Mouse (Mus musculus) forebrain, embryonic 15.5 days (tissue): ENCODE measurements around the gene Gli2. TPM values are rescaled to one million over a fixed set of nuclear protein-coding genes. Genes with fewer than 3 reads are reported as not detected.

Experiments
- ATAC-seq: fragments of 200-750 bp; cut with Nextera tagmentation; replicated peaks from 2 replicates; pipeline ENCODE4 v1.8.0; 2017; ENCODE audit warnings: mild to moderate bottlenecking, moderate TSS enrichment, moderate library complexity
- H3K27ac ChIP-seq: fragments of 300-500 bp; sonication (generic); replicated peaks from 2 replicates; pipeline ENCODE4 v1.5.1; 2015; ENCODE audit warnings: mild to moderate bottlenecking, inconsistent platforms
- H3K27me3 ChIP-seq: fragments of 300-500 bp; sonication (generic); 2 replicates; pipeline ENCODE4 v1.6.1; 2015; ENCODE audit warnings: inconsistent platforms
- H3K36me3 ChIP-seq: fragments of 300-500 bp; sonication (generic); 2 replicates; pipeline ENCODE4 v1.6.1; 2015; ENCODE audit warnings: mild to moderate bottlenecking, inconsistent platforms
- H3K4me1 ChIP-seq: fragments of 300-500 bp; sonication (generic); 2 replicates; pipeline ENCODE4 v1.6.1; 2015; ENCODE audit warnings: inconsistent platforms
- H3K4me2 ChIP-seq: fragments of 300-500 bp; sonication (generic); replicated peaks from 2 replicates; pipeline ENCODE4 v1.6.1; 2015; ENCODE audit warnings: mild to moderate bottlenecking, inconsistent platforms
- H3K4me3 ChIP-seq: fragments of 300-500 bp; sonication (generic); 2 replicates; pipeline ENCODE4 v1.5.1; 2015; ENCODE audit warnings: mild to moderate bottlenecking, inconsistent platforms
- H3K9ac ChIP-seq: fragments of 300-500 bp; sonication (generic); replicated peaks from 2 replicates; pipeline ENCODE4 v1.6.1; 2015; ENCODE audit warnings: mild to moderate bottlenecking, inconsistent platforms
- H3K9me3 ChIP-seq: fragments of 300-500 bp; sonication (generic); 2 replicates; pipeline ENCODE4 v1.6.1; 2016; ENCODE audit warnings: inconsistent platforms
- WGBS: fragments of 180-500 bp; shearing (Covaris S2); methylation state at CpG from one replicate; pipeline ENCODE4 v1.1.7; 2015; ENCODE audit warnings: mixed read lengths; 5-methylcytosine and 5-hydroxymethylcytosine counted together
- polyA plus RNA-seq: library from polyadenylated mRNA; unstranded; fragments of >200 nt; fragmentation: Nextera tagmentation; extraction: Ambion mirVana; gene quantifications from 2 replicates; pipeline ENCODE4 v1.2.1, GENCODE M21; 2015

Gene Gli2
- polyA plus RNA-seq, 1 experiment from 2014 or later = 4.0 TPM

DNA sequence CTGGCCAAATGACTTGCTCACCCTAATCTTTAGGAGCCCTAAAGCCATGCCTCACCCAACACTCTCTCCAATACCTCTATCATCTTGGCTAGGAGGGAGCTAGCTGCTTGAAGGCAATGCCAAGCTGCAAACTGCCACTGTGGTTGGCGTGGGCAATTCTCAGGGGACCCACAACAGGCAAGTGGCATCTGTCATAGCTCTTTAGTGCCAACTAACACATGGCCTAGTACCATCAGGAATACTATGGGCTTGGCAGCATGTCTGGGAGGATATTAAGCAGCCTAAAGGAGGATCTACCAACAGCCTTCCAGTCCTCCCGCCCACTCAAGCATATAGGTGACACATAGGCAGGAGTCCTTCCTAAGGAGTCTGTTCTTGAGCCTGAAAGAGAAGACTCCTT, 33.3 kb downstream of the Gli2 start:
- no peaks in the 10 kb centered on the region for H3K9me3 ChIP-seq
- no peaks in the 10 kb centered on the region for H3K36me3 ChIP-seq
- no peak overlapping the region for H3K4me2 ChIP-seq
- no peak overlapping the region for H3K4me3 ChIP-seq
- H3K4me1 ChIP-seq = peaks cover 21% of the 10 kb centered on the region
- 51% methylated on average over 2 of the region's 2 CpGs for WGBS
- H3K27ac ChIP-seq = no peak overlapping the region
- peak; percentile 72 for ATAC-seq
- H3K9ac ChIP-seq = no peak overlapping the region
- no peaks in the 10 kb centered on the region for H3K27me3 ChIP-seq

DNA sequence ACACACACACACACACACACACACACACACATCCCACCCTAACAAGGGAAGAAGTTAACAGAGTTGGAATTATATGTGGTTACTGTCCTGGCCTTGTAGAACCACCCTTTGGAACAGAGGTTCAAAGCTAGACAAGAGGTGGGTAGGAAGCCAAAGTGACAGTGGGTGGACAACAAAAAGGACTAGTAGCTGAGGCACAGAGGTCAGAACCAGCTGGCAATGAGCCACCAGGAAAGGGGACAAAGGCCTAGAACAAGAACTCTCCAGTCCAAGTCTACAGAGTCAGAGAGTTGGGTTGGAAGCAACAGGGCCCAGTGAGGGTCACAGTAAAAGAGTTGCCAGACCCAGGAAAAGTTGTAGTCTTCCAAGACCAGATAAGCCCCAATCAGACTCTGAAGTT, 34.4 kb downstream of the Gli2 start:
- Histone ChIP-seq H3K27ac (no peak overlapping the region), H3K9me3 (no peaks in the 10 kb centered on the region), H3K9ac (no peak overlapping the region), H3K27me3 (no peaks in the 10 kb centered on the region), H3K4me2 (no peak overlapping the region), H3K4me3 (no peak overlapping the region), H3K36me3 (no peaks in the 10 kb centered on the region), H3K4me1 (peaks cover 24% of the 10 kb centered on the region)
- ATAC-seq = no peak

DNA sequence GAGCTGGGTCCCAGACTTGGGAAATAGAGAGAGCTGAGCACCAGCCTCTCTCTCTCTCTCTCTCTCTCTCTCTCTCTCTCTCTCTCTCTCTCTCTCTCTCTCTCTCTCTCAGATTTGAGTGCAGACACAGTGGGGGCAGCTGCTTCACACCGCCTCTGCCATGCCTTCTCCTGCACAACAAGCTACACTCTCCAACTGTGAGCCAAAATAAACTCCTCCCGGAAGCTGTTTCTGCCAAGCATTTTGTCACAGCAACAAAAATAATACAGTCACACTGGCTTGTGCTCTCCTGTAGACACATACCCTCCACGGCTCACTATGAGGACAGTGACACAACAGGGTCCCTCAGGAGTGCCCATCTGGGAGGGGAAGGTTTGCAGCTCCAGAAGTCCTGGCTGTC, 36.6 kb downstream of the Gli2 start:
- H3K27me3 ChIP-seq = no peaks in the 10 kb centered on the region
- no peak for ATAC-seq
- H3K4me3 ChIP-seq = no peak overlapping the region
- WGBS = 59% methylated on average over 3 of the region's 3 CpGs
- no peaks in the 10 kb centered on the region for H3K9me3 ChIP-seq
- H3K36me3 ChIP-seq = no peaks in the 10 kb centered on the region
- no peak overlapping the region for H3K4me2 ChIP-seq
- H3K27ac ChIP-seq = no peak overlapping the region
- H3K9ac ChIP-seq = no peak overlapping the region
- H3K4me1 ChIP-seq = peaks cover 21% of the 10 kb centered on the region

DNA sequence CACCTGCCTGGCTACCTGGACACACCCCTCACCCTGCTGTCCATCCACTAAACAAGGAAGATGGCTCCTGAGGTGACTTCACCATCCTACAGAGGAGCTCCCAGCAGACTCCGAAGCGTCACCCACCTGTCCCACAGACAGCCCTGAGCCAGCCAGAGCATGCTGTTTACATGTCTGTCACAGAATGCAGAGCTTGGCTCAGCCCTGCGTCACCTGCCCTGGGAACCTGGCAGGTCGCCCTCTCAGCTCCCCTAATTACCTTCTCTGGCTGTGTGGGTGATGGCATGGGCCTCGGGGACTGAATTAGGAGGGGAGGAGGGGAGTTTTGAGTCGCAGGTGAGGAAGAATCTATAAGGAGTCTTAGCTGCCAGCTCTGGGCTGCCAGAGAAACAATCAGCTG, 38.3 kb downstream of the Gli2 start:
- 48% methylated on average over 6 of the region's 6 CpGs for WGBS
- no peak; the same call in 1 of the 2 replicates for ATAC-seq

DNA sequence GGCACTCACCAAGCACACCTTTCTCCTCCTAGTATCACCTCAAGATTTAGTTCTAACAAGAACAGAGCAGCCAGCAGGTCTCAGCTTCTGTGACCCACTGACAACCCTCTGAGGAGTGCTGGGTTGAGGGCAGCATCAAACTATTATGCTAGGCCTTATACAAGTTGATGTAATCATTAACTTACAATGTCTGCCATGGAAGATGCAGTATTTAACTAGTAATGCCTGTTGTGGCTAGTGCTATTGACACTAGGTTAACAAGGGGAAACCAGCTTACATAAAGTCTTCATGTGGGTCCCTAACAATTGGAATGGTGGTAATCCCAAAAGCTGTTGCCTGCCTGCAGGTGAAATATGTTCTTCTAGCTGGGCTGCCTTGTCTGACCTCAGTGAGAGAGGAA, 44.5 kb downstream of the Gli2 start:
- ATAC-seq = no peak
- Histone ChIP-seq H3K9ac (no peak overlapping the region), H3K36me3 (no peaks in the 10 kb centered on the region), H3K4me3 (no peak overlapping the region), H3K27ac (no peak overlapping the region), H3K4me1 (peaks cover 11% of the 10 kb centered on the region), H3K4me2 (no peak overlapping the region), H3K9me3 (no peaks in the 10 kb centered on the region), H3K27me3 (no peaks in the 10 kb centered on the region)

More for the DNA sequence above, 38.3 kb downstream of the Gli2 start:
- Histone ChIP-seq H3K4me3 (no peak overlapping the region), H3K36me3 (no peaks in the 10 kb centered on the region), H3K4me1 (peaks cover 18% of the 10 kb centered on the region), H3K4me2 (no peak overlapping the region), H3K9me3 (no peaks in the 10 kb centered on the region), H3K27ac (no peak overlapping the region), H3K9ac (no peak overlapping the region), H3K27me3 (no peaks in the 10 kb centered on the region)

DNA sequence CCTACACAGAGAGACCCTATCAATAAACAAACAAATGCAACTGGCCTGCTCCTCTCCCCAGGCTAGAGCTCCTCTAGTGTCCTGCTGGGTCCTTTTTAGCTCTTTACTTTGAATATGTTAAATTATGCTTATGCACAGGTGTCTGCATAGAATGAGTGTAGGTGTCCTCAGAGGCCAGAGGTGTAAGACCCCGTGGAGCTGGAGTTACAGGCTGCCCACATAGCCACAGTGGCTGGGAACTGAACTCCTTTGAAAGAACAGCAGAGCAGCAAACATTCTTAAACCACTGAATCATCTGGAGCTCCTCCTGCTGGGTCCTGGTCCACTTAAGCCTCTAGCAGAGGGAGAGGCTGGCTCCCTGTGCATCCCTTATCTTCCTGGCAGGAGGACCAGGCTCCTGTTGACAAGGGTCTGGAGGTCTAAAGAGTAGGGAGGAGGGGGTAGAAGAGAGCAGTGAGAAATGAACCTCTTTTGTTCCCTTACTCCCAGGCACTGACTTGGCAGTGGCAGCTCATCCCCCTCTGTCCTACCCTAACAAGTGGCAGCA, 49.5 kb downstream of the Gli2 start:
- Histone ChIP-seq H3K27ac (no peak overlapping the region), H3K9ac (no peak overlapping the region), H3K4me2 (no peak overlapping the region), H3K4me3 (no peak overlapping the region), H3K27me3 (no peaks in the 10 kb centered on the region), H3K9me3 (no peaks in the 10 kb centered on the region), H3K4me1 (peaks cover 23% of the 10 kb centered on the region), H3K36me3 (no peaks in the 10 kb centered on the region)
- 44% methylated on average over 1 of the region's 1 CpGs for WGBS
- no peak for ATAC-seq

DNA sequence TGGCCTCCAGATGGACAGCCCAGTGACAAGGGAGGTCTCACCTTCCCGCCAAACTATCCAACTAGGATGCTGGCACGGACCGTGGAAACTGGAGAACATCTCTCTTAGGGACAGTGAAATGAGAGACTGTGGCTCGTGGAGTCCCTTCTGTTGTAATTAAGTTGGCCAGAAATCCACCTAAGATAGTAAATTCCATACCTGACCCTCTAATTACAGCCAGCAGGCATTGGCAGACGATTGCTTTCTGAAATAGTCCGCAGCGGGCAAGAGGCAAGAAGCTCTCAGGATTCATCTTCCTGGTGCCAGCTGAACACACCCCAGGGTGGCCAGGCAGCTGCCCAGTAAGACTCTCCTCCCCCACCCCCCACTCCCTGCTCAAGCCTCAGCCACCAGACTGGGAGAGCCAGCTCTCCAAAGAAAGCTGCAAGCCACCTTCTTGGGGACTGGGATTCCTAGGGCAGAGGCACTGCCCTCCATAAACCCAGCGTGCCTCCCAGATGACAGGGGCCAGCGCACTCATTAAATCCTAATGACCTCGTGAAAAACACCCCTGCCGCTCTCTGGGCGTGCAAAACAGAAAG, 51.9 kb downstream of the Gli2 start:
- no peak for ATAC-seq
- H3K27ac ChIP-seq = no peak overlapping the region
- H3K4me2 ChIP-seq = no peak overlapping the region

DNA sequence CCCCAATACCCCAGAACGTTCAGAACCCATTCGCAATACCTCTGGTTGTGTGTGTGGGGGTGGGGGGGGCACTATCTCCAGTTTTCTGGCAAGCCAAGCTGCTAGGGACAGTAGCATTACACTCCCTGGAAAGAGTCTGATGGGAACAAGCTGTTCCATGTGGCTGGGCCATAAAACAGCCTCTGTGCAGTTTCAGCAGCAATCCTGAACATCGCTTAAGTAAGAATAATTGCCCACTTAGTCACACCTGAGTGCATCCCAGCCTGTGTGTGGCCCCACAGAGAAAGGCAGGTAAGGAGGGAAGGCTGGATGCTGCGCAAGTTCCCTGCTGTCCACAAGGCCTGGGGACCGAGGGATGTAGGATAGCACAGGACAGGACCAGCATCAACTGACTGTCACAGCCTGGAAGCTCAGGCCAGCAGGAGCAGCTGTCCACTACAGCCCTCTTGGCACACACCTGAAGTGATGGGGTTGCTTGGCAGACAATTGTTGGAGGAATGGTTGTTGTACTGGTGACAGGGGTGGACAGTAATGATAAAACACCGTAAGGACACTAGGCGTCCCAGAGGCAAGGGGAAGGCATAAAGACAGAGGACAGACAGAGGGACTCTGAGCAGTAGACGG, 58.8 kb downstream of the Gli2 start:
- ATAC-seq = no peak
- Histone ChIP-seq H3K27me3 (no peaks in the 10 kb centered on the region), H3K4me2 (no peak overlapping the region), H3K4me1 (no peaks in the 10 kb centered on the region), H3K9ac (no peak overlapping the region), H3K36me3 (no peaks in the 10 kb centered on the region), H3K4me3 (no peak overlapping the region), H3K9me3 (no peaks in the 10 kb centered on the region), H3K27ac (no peak overlapping the region)
- WGBS = 88% methylated on average over 8 of the region's 8 CpGs

More for the DNA sequence above, 51.9 kb downstream of the Gli2 start:
- Histone ChIP-seq H3K9me3 (no peaks in the 10 kb centered on the region), H3K4me1 (peaks cover 16% of the 10 kb centered on the region; the same call in 1 of the 2 replicates), H3K9ac (no peak overlapping the region), H3K27me3 (no peaks in the 10 kb centered on the region), H3K4me3 (no peak overlapping the region), H3K36me3 (no peaks in the 10 kb centered on the region)
- 44% methylated on average over 12 of the region's 12 CpGs for WGBS

DNA sequence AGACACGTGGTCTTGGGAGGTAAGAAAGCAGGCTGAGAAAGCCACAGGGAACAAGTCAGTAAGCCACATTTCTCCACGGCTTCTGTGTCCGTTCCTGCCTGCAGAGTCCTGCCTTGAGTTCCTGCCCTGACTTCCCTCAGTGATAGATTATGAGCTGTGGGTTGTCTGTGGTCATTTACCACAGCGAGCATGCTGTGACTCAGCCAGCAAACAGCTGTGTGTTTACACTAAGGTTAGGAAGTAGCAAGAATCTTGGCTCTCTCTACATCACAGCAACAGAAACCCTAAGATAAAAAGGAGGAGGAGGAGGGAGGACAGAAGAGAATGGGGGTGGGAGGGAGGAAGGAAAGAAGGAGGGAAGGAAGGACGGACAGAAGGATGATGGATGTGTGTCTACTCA, 59.6 kb downstream of the Gli2 start:
- Histone ChIP-seq H3K4me3 (no peak overlapping the region), H3K4me1 (no peaks in the 10 kb centered on the region), H3K36me3 (no peaks in the 10 kb centered on the region), H3K9me3 (no peaks in the 10 kb centered on the region), H3K9ac (no peak overlapping the region), H3K27ac (no peak overlapping the region), H3K27me3 (no peaks in the 10 kb centered on the region), H3K4me2 (no peak overlapping the region)
- ATAC-seq = no peak
- WGBS = 86% methylated on average over 5 of the region's 5 CpGs

DNA sequence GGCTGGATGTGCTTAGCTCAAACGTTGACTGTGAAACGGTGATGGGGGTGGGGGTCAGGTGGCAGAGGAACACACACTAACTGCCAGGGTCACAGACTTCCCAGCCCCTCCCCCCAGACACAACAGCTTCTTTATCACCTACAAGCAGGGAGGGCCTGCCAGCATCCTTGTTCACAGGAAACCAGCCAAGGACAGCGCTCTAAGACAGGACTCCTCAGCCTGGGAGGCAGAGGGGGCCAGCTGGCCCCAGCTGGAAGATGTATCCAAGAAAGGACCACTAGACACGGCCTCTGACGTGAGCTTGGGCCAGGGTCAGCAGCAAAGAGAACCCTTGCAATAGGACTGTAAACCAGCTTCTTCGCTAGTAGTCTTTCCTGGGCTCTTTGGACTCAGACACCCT, 65.1 kb downstream of the Gli2 start:
- no peak overlapping the region for H3K9ac ChIP-seq
- no peaks in the 10 kb centered on the region for H3K36me3 ChIP-seq
- H3K27me3 ChIP-seq = no peaks in the 10 kb centered on the region
- no peak for ATAC-seq
- H3K4me3 ChIP-seq = no peak overlapping the region
- 87% methylated on average over 6 of the region's 6 CpGs for WGBS
- H3K4me2 ChIP-seq = no peak overlapping the region
- H3K9me3 ChIP-seq = no peaks in the 10 kb centered on the region
- H3K27ac ChIP-seq = no peak overlapping the region
- H3K4me1 ChIP-seq = peaks cover 14% of the 10 kb centered on the region

DNA sequence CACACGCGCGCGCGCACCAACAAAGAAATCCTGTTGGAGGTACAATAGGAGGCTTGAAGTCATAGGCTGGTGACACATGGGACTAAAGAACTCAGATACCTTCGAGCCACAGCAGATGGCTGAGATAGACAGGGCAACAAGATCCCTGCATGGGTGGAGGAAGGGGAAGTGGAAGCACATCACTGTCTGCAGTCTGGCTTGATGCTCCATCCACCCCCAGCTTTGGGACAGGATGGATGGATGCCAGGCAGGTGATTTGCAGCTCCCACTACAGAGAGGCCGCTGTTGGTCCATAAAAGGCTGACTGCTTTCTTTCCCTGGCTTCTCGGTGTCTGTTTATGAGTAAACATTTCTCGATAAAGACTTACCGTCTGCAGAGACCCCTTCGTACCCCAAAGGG, 65.9 kb downstream of the Gli2 start:
- no peak overlapping the region for H3K4me3 ChIP-seq
- H3K36me3 ChIP-seq = no peaks in the 10 kb centered on the region
- WGBS = 94% methylated on average over 11 of the region's 11 CpGs
- ATAC-seq = no peak
- no peak overlapping the region for H3K27ac ChIP-seq
- H3K9me3 ChIP-seq = no peaks in the 10 kb centered on the region
- H3K27me3 ChIP-seq = no peaks in the 10 kb centered on the region
- no peak overlapping the region for H3K9ac ChIP-seq
- H3K4me2 ChIP-seq = no peak overlapping the region
- peaks cover 22% of the 10 kb centered on the region for H3K4me1 ChIP-seq

DNA sequence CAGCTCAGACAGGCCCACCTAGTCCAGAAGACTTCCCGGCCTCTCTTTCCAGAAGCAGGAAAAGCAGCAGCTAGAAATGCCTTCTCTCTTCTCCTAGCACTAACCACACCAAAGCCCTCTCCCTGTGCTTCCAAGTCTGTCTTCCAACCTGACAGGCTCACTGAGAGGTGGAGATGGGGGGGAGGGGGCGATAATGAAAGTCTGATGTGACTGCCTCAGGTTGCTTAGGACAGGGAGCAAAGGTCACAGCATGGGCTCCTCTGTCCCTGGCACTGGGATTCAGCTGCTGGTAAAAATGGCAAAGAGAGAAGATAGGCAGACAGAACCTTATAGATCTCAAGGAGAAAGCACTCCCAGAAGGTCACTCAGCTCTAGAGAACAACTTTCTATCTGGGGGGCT, 70.0 kb downstream of the Gli2 start:
- Histone ChIP-seq H3K4me1 (peaks cover 43% of the 10 kb centered on the region), H3K9me3 (no peaks in the 10 kb centered on the region), H3K9ac (no peak overlapping the region), H3K4me3 (no peak overlapping the region), H3K36me3 (no peaks in the 10 kb centered on the region), H3K27ac (peak overlapping the region; percentile 88), H3K4me2 (no peak overlapping the region), H3K27me3 (no peaks in the 10 kb centered on the region)
- WGBS = 23% methylated on average over 2 of the region's 2 CpGs
- ATAC-seq = no peak

DNA sequence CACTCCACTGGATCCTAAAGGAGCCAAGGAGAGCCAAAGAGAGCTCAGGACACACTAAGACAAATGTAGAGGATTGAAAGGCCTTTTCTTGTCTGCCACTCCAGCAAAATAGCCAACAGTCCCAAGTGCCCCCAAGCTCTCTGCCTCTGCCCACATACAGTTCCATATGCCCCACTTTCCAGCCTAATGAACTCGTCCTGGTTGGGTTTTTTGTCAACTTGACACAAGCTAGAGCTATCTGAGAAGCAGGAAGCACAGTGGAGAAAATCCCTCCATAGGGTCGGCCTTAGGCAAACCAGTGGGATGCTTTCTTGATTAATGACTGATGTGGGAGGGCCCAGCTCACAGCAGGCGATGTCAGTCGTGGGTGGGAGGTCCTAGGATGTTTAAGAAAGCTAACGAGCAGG, 70.6 kb downstream of the Gli2 start:
- H3K4me1 ChIP-seq = peaks cover 43% of the 10 kb centered on the region
- H3K27ac ChIP-seq = peak overlapping the region; percentile 88
- ATAC-seq = peak; percentile 62
- H3K27me3 ChIP-seq = no peaks in the 10 kb centered on the region
- no peaks in the 10 kb centered on the region for H3K9me3 ChIP-seq
- no peak overlapping the region for H3K4me2 ChIP-seq
- no peaks in the 10 kb centered on the region for H3K36me3 ChIP-seq
- WGBS = 2% methylated on average over 5 of the region's 5 CpGs
- no peak overlapping the region for H3K4me3 ChIP-seq
- H3K9ac ChIP-seq = no peak overlapping the region
